Mouse (Mus musculus) brain, embryonic 14.5 days (tissue): ENCODE results near the gene Ggt5.

Source experiments
- CTCF ChIP-seq: fragments of 200-500 bp; IDR thresholded peaks from 2 replicates; pipeline ENCODE4 v1.5.1; 2012; ENCODE audit warnings: inconsistent platforms, mild to moderate bottlenecking, moderate library complexity, borderline replicate concordance; ENCODE audit not compliant: insufficient read depth, insufficient read length; ENCODE audit errors: extremely low read depth
- POLR2A ChIP-seq: fragments of 200-500 bp; IDR thresholded peaks from 2 replicates; pipeline ENCODE4 v1.6.1; 2012; ENCODE audit warnings: mild to moderate bottlenecking, inconsistent platforms, borderline replicate concordance; ENCODE audit not compliant: poor library complexity, insufficient read depth, insufficient read length, severe bottlenecking; ENCODE audit errors: extremely low read depth

DNA sequence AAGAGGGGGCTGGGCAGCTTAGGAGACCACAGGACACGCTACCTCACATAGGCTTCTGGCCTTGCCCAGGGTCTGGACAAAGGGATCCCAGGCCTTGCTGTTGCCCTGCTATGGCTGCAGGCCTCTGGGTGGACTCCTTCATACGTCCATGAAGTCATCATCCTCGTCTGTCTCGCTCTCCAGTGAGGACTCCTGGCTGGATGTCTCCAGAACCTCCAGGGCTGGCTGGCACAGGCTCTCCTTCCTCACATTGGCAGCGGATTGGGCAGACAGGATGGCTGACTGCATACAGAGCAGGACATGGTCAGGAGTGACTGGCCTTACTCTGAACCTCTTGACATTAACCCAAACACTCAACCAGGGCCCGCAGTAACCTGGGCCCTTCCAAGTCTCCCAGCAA is 57.3 kb downstream of the Ggt5 start:
- TF ChIP-seq CTCF (no peak), POLR2A (no peak)
